Mouse (Mus musculus) stomach, embryonic 15.5 days (tissue): ENCODE data around the gene Rab39. TPM values are rescaled to one million over a fixed set of nuclear protein-coding genes. Genes with fewer than 3 reads are reported as not detected.
A peak's percentile ranks its signal among the peaks of the same experiment; 100 is the strongest.

Experiments
- ATAC-seq: fragments of 200-750 bp; cut with Nextera tagmentation; 2 replicates; pipeline ENCODE4 v1.8.0; 2017; ENCODE audit warnings: low read depth, moderate number of reproducible peaks, moderate TSS enrichment; ENCODE audit not compliant: insufficient read depth, low FRiP score
- H3K27ac ChIP-seq: fragments of 300-500 bp; sonication (generic); 2 replicates; pipeline ENCODE4 v1.5.1; 2015; ENCODE audit warnings: mild to moderate bottlenecking, inconsistent platforms
- H3K27me3 ChIP-seq: fragments of 300-500 bp; sonication (generic); replicated peaks from 2 replicates; pipeline ENCODE4 v1.6.1; 2015; ENCODE audit warnings: inconsistent platforms
- H3K36me3 ChIP-seq: fragments of 300-500 bp; sonication (generic); 2 replicates; pipeline ENCODE4 v1.6.1; 2015; ENCODE audit warnings: inconsistent platforms
- H3K4me1 ChIP-seq: fragments of 300-500 bp; sonication (generic); 2 replicates; pipeline ENCODE4 v1.6.1; 2015; ENCODE audit warnings: inconsistent platforms
- H3K4me2 ChIP-seq: fragments of 300-500 bp; sonication (generic); 2 replicates; pipeline ENCODE4 v1.6.1; 2015; ENCODE audit warnings: mild to moderate bottlenecking, inconsistent platforms
- H3K4me3 ChIP-seq: fragments of 300-500 bp; sonication (generic); replicated peaks from 2 replicates; pipeline ENCODE4 v1.5.1; 2015; ENCODE audit warnings: inconsistent platforms
- H3K9ac ChIP-seq: fragments of 300-500 bp; sonication (generic); 2 replicates; pipeline ENCODE4 v1.6.1; 2015; ENCODE audit warnings: inconsistent platforms
- H3K9me3 ChIP-seq: fragments of 300-500 bp; sonication (generic); 2 replicates; pipeline ENCODE4 v1.6.1; 2016; ENCODE audit warnings: inconsistent platforms
- WGBS: fragments of 180-500 bp; shearing (Covaris S2); methylation state at CpG from one replicate; pipeline ENCODE4 v1.1.7; 2015; 5-methylcytosine and 5-hydroxymethylcytosine counted together
- polyA plus RNA-seq: library from polyadenylated mRNA; unstranded; fragments of >200 nt; fragmentation: Nextera tagmentation; extraction: Ambion mirVana; gene quantifications from 2 replicates; pipeline ENCODE4 v1.2.1, GENCODE M21; 2015

The Rab39 gene
- 0.53 and 0.59 TPM in 2 replicates for polyA plus RNA-seq

DNA sequence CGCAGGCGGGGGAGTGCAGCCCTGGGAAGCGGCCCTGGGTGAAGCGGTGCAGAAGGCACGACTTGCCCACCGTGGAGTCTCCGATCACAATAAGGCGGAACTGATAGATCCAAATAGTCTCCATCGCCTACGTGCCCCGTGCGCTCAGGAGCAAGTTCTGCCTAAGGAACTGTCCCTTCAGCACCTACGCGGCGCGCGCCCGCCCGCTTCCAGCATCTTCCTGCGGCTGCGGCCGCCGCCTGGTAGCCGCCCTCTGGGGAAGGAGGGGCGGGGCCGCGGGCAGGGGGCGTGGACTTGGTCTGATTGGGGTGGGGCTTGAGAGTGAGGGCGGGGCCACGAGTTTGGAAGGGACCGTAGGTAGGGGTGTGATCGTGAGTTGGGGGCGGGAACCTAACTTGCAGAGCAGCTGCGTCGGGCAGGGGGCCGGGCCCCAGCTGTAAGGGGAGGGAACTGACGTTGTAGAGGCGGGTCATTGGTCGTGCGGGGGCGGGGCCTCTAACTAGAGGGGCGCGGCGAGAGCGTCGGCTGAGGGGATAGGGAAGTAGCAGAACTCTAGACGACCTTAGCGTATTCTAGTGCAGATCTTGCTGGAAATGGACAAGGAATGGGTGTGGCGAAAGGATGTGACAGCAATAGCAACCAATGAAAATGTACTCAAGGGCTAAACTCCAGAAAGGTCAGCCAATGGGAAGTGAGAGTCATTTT is at the start of gene Rab39:
Gene Rab39, minus strand, starts transcription at position 241 of the 705 bp plus-strand sequence.
- peak; percentile 91 for ATAC-seq
- Histone ChIP-seq H3K4me2 (peak within 1 kb of the TSS; percentile 95), H3K9ac (no peak within 1 kb of the TSS), H3K36me3 (no peaks in the 10 kb centered on the region), H3K4me1 (0 out of 2 replicates have a peak, but pooled peaks cover 4% of the 10 kb centered on the region), H3K9me3 (no peaks in the 10 kb centered on the region), H3K4me3 (peak within 1 kb of the TSS; percentile 47), H3K27me3 (no peaks in the 10 kb centered on the region), H3K27ac (no peak within 1 kb of the TSS)
- WGBS = under 1% methylated on average over 47 of the region's 49 CpGs

GRCm38 (mm10) chr9:53754801-53755200 is 48.8 kb upstream of the Rab39 start:
- Histone ChIP-seq H3K9me3 (no peaks in the 10 kb centered on the region), H3K4me2 (no peak overlapping the region), H3K27me3 (no peaks in the 10 kb centered on the region), H3K36me3 (no peaks in the 10 kb centered on the region), H3K4me1 (no peaks in the 10 kb centered on the region), H3K9ac (no peak overlapping the region), H3K4me3 (no peak overlapping the region), H3K27ac (no peak overlapping the region)
- ATAC-seq = no peak

GRCm38 (mm10) chr9:53750899-53751298 is 44.9 kb upstream of the Rab39 start:
- Histone ChIP-seq H3K27me3 (no peaks in the 10 kb centered on the region), H3K27ac (no peak overlapping the region), H3K36me3 (no peaks in the 10 kb centered on the region), H3K4me2 (no peak overlapping the region), H3K9me3 (no peaks in the 10 kb centered on the region), H3K4me1 (no peaks in the 10 kb centered on the region), H3K4me3 (no peak overlapping the region), H3K9ac (no peak overlapping the region)
- WGBS = 42% methylated on average over 5 of the region's 5 CpGs
- ATAC-seq = no peak

- H3K4me3 ChIP-seq = no peak overlapping the region
- no peak overlapping the region for H3K4me2 ChIP-seq
- no peaks in the 10 kb centered on the region for H3K36me3 ChIP-seq
- no peaks in the 10 kb centered on the region for H3K9me3 ChIP-seq
- WGBS = 85% methylated on average over 13 of the region's 13 CpGs
- no peak overlapping the region for H3K9ac ChIP-seq
- H3K27ac ChIP-seq = no peak overlapping the region
- ATAC-seq = no peak
- H3K27me3 ChIP-seq = no peaks in the 10 kb centered on the region
- no peaks in the 10 kb centered on the region for H3K4me1 ChIP-seq
These were observed 44.4 kb upstream of the Rab39 start for GRCm38 (mm10) chr9:53750411-53750810.

- H3K27me3 ChIP-seq = no peaks in the 10 kb centered on the region
- no peak overlapping the region for H3K4me2 ChIP-seq
- no peaks in the 10 kb centered on the region for H3K36me3 ChIP-seq
- no peaks in the 10 kb centered on the region for H3K9me3 ChIP-seq
- H3K4me1 ChIP-seq = no peaks in the 10 kb centered on the region
- no peak for ATAC-seq
- H3K9ac ChIP-seq = no peak overlapping the region
- no peak overlapping the region for H3K4me3 ChIP-seq
- H3K27ac ChIP-seq = no peak overlapping the region
- WGBS = 42% methylated on average over 3 of the region's 3 CpGs
These were observed 34.9 kb upstream of the Rab39 start for GRCm38 (mm10) chr9:53740829-53741404.

GRCm38 (mm10) chr9:53705491-53705991 is 491 bp downstream of the Rab39 start:
- Histone ChIP-seq H3K4me1 (0 out of 2 replicates have a peak, but pooled peaks cover 4% of the 10 kb centered on the region), H3K36me3 (no peaks in the 10 kb centered on the region), H3K27ac (no peak overlapping the region), H3K9ac (no peak overlapping the region), H3K4me3 (peak overlapping the region; percentile 47), H3K4me2 (peak overlapping the region; percentile 95), H3K9me3 (no peaks in the 10 kb centered on the region), H3K27me3 (no peaks in the 10 kb centered on the region)
- under 1% methylated on average over 28 of the region's 28 CpGs for WGBS
- no peak for ATAC-seq

GRCm38 (mm10) chr9:53702991-53703390 is 3.0 kb downstream of the Rab39 start:
- WGBS = 88% methylated on average over 1 of the region's 1 CpGs
- H3K9ac ChIP-seq = no peak overlapping the region

GRCm38 (mm10) chr9:53700496-53700895 is 5.5 kb downstream of the Rab39 start:
- ATAC-seq = no peak
- H3K4me1 ChIP-seq = 0 out of 2 replicates have a peak, but pooled peaks cover 3% of the 10 kb centered on the region
- 64% methylated on average over 4 of the region's 4 CpGs for WGBS
- no peaks in the 10 kb centered on the region for H3K36me3 ChIP-seq
- H3K9me3 ChIP-seq = no peaks in the 10 kb centered on the region
- no peak overlapping the region for H3K27ac ChIP-seq
- no peak overlapping the region for H3K4me3 ChIP-seq
- no peaks in the 10 kb centered on the region for H3K27me3 ChIP-seq
- no peak overlapping the region for H3K4me2 ChIP-seq
- no peak overlapping the region for H3K9ac ChIP-seq

More at GRCm38 (mm10) chr9:53702991-53703390, 3.0 kb downstream of the Rab39 start:
- ATAC-seq = no peak
- H3K27me3 ChIP-seq = no peaks in the 10 kb centered on the region
- no peaks in the 10 kb centered on the region for H3K36me3 ChIP-seq
- H3K9me3 ChIP-seq = no peaks in the 10 kb centered on the region
- no peak overlapping the region for H3K4me3 ChIP-seq
- H3K4me2 ChIP-seq = no peak overlapping the region
- 0 out of 2 replicates have a peak, but pooled peaks cover 4% of the 10 kb centered on the region for H3K4me1 ChIP-seq
- H3K27ac ChIP-seq = no peak overlapping the region

DNA sequence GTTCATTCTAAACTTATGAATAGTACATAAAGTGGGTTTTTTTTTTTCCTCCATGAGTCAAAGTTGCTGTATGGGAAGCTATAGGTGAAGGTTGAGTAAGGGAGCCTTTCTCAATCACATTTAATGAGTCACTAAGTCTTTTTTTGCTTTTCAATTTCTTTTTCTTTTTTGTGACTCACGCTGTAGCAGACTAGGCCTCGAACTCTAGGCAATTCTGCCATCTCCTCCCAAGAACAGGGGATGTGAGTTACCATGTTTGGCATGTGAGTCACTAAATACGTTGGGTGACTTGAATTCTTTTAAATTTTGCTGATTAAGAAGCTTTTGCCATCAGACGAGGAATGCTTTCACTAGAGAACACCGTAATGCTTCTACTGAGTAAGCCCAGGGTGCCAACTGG is 10.2 kb downstream of the Rab39 start:
- ATAC-seq = no peak
- Histone ChIP-seq H3K4me2 (no peak overlapping the region), H3K36me3 (no peaks in the 10 kb centered on the region), H3K9me3 (no peaks in the 10 kb centered on the region), H3K9ac (no peak overlapping the region), H3K4me3 (no peak overlapping the region), H3K4me1 (no peaks in the 10 kb centered on the region), H3K27me3 (no peaks in the 10 kb centered on the region), H3K27ac (no peak overlapping the region)
- WGBS = 77% methylated on average over 5 of the region's 5 CpGs

- H3K4me2 ChIP-seq = no peak overlapping the region
- H3K9ac ChIP-seq = no peak overlapping the region
- 56% methylated on average over 1 of the region's 1 CpGs for WGBS
- no peak for ATAC-seq
- H3K27me3 ChIP-seq = no peaks in the 10 kb centered on the region
- no peaks in the 10 kb centered on the region for H3K9me3 ChIP-seq
- no peaks in the 10 kb centered on the region for H3K4me1 ChIP-seq
- no peak overlapping the region for H3K27ac ChIP-seq
- H3K4me3 ChIP-seq = no peak overlapping the region
- H3K36me3 ChIP-seq = no peaks in the 10 kb centered on the region
These were observed 12.3 kb downstream of the Rab39 start for GRCm38 (mm10) chr9:53693718-53694117.

- no peak overlapping the region for H3K4me2 ChIP-seq
- H3K27ac ChIP-seq = no peak overlapping the region
- 34% methylated on average over 7 of the region's 7 CpGs for whole genome bisulfite sequencing
- H3K27me3 ChIP-seq = no peaks in the 10 kb centered on the region
- no peaks in the 10 kb centered on the region for H3K9me3 ChIP-seq
- no peak for ATAC-seq
- no peaks in the 10 kb centered on the region for H3K36me3 ChIP-seq
- H3K4me3 ChIP-seq = no peak overlapping the region
- H3K9ac ChIP-seq = no peak overlapping the region
- H3K4me1 ChIP-seq = no peaks in the 10 kb centered on the region
These were observed 14.0 kb downstream of the Rab39 start for GRCm38 (mm10) chr9:53691745-53692670.
